Mouse (Mus musculus): ENCODE data around the gene Wfikkn1. TPM values are rescaled to one million over a fixed set of nuclear protein-coding genes. Genes with fewer than 3 reads are reported as not detected.
A peak's percentile ranks its signal among the peaks of the same experiment; 100 is the strongest.

Wfikkn1 gene
- polyA plus RNA-seq, 1 experiment from 2014 or later, result 0.69 TPM

DNA sequence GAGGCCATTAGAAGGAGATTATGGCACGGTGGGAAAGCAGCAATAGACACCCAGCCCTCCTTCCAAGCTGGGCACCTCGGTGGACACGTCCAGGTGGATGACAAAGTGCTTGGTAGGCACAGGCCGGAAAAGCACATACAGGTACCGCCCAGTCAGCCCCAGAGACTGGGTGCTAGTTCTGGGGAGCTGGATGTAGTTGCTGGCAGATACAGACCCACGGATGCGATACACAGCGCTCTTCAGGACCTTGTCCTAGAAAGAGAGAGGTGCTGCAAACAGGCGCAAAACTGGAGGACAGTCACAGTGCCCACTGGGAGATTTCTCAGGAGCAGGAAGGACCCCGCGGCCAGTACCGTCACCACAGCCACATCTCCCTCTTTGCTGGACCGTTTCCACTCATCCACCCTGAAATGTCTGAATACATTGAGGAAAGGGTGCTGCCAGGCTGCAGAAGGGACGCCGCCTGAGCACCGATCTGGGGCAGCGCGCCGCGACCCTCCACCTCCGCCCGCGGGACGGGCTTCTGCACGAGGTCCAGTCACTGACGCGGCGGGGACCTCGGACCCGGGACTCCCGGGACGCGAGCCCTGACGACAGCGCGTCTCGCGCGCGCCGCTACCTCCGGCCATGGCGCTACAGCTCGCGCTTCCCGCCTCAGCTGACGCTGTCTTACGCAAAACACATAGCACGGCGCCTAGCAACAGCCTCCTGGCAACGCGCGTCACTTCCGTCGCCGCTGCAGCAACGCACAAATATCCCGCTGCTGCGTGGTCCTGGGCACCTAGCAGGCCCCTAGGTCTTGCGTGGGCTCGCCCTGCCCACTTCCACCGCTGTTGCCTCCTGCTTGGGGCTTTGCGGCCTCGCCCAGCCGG, 19.6 kb downstream of the Wfikkn1 start, which contains the start of gene Wdr90:
Gene Wdr90 (minus strand): TSS at position 670 of the 872 bp plus-strand sequence.
- Histone ChIP-seq H3K4me1 (replicated peaks; ENCODE audit: control insufficient read depth, insufficient read depth, low read length) (peaks cover 9% of the 10 kb centered on the region), H3K36me3 (ENCODE audit: control insufficient read depth, insufficient read depth, low read length) (no peaks in the 10 kb centered on the region; the same call in 1 of the 2 replicates), H3K9ac (ENCODE audit: low read length) (peak within 1 kb of the TSS; percentile 75), H3K4me3 (ENCODE audit: low read depth, low read length) (peak within 1 kb of the TSS; percentile 63), H3K9me3 (ENCODE audit: control insufficient read depth, low read length) (no peaks in the 10 kb centered on the region), H3K4me2 (ENCODE audit: low read length) (peak within 1 kb of the TSS; percentile 75), H3K27ac (ENCODE audit: low read depth) (peak within 1 kb of the TSS; percentile 83), H3K27me3 (replicated peaks; ENCODE audit: control insufficient read depth, insufficient read depth, low read length) (no peaks in the 10 kb centered on the region)
- ATAC-seq (replicated peaks; ENCODE audit: low FRiP score, low TSS enrichment, low read depth), result peak; percentile 93
- 4% methylated on average over 64 of the region's 65 CpGs for WGBS
- DNase-seq (ENCODE audit: low spot score), result peak; percentile 86

DNA sequence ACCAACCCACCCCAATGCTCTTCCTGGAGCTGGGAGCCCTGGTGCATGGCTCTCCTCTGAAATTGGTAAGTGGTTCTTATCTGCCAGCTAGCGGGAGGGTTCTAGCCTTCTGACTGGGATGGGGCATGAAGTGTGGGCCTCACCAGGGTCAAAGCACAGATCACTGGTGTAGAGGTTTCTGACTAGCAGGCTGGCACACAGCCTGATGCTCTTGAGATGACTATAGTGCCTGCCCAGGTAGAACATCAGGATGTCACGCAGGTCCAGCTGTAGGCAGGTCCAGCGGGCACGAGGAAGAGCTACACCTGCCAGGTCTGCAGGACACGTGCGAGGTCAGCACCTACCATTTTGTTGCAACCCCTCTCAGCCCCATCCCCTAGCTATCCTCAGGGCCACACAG, 20.4 kb downstream of the Wfikkn1 start:
- 94% methylated on average over 6 of the region's 6 CpGs for WGBS
- H3K4me2 ChIP-seq (ENCODE audit: low read length), result peak overlapping the region; percentile 75
- peak overlapping the region; percentile 75; the same call in 1 of the 2 replicates for H3K9ac ChIP-seq (ENCODE audit: low read length)
- peaks cover 9% of the 10 kb centered on the region for H3K4me1 ChIP-seq (replicated peaks; ENCODE audit: control insufficient read depth, insufficient read depth, low read length)
- H3K36me3 ChIP-seq (ENCODE audit: control insufficient read depth, insufficient read depth, low read length), result peaks cover 6% of the 10 kb centered on the region; the same call in 1 of the 2 replicates
- H3K4me3 ChIP-seq (ENCODE audit: low read depth, low read length), result no peak overlapping the region
- no peak for ATAC-seq (replicated peaks; ENCODE audit: low FRiP score, low TSS enrichment, low read depth)
- DNase-seq (ENCODE audit: low spot score), result no peak
- no peaks in the 10 kb centered on the region for H3K27me3 ChIP-seq (replicated peaks; ENCODE audit: control insufficient read depth, insufficient read depth, low read length)
- H3K9me3 ChIP-seq (ENCODE audit: control insufficient read depth, low read length), result no peaks in the 10 kb centered on the region
- no peak overlapping the region for H3K27ac ChIP-seq (ENCODE audit: low read depth)

DNA sequence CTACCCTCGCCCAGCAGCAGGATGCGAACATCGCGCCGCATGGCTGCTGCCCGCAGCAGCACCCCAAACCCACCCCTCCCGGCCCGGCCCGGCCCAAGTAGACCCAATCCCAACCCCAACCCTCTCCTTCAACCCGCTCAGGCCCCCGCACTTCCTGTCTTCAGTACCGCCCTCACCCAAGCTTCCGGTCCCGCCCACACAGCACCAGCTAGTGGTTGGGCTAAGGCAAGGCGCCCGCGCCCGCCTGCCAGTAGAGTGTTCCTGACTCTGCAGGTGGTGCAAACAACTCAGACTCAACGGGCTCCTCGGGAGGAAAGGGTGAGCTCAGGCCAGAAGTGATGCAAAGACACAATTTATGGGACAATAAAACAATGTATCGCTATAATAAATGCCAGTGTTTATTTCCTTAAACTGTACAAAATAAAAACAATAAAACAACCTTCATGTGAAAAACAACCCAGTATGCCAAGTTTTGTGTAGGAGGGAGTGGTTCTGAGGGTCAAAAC, 36.2 kb downstream of the Wfikkn1 start, which contains the start of gene Rhot2:
Gene Rhot2 (minus strand): TSS at position 456 of the 506 bp plus-strand sequence.
- peak within 1 kb of the TSS; percentile 78 for H3K4me3 ChIP-seq (ENCODE audit: low read depth, low read length)
- H3K4me2 ChIP-seq (ENCODE audit: low read length), result peak within 1 kb of the TSS; percentile 87
- H3K4me1 ChIP-seq (replicated peaks; ENCODE audit: control insufficient read depth, insufficient read depth, low read length), result peaks cover 12% of the 10 kb centered on the region
- no peaks in the 10 kb centered on the region for H3K27me3 ChIP-seq (replicated peaks; ENCODE audit: control insufficient read depth, insufficient read depth, low read length)
- H3K36me3 ChIP-seq (ENCODE audit: control insufficient read depth, insufficient read depth, low read length), result peaks cover 63% of the 10 kb centered on the region
- peak within 1 kb of the TSS; percentile 70 for H3K27ac ChIP-seq (ENCODE audit: low read depth)
- ATAC-seq (replicated peaks; ENCODE audit: low FRiP score, low TSS enrichment, low read depth), result peak; percentile 95
- DNase-seq (ENCODE audit: low spot score), result peak; percentile 96
- H3K9me3 ChIP-seq (ENCODE audit: control insufficient read depth, low read length), result no peaks in the 10 kb centered on the region
- 1% methylated on average over 21 of the region's 21 CpGs for WGBS
- peak within 1 kb of the TSS; percentile 81 for H3K9ac ChIP-seq (ENCODE audit: low read length)

DNA sequence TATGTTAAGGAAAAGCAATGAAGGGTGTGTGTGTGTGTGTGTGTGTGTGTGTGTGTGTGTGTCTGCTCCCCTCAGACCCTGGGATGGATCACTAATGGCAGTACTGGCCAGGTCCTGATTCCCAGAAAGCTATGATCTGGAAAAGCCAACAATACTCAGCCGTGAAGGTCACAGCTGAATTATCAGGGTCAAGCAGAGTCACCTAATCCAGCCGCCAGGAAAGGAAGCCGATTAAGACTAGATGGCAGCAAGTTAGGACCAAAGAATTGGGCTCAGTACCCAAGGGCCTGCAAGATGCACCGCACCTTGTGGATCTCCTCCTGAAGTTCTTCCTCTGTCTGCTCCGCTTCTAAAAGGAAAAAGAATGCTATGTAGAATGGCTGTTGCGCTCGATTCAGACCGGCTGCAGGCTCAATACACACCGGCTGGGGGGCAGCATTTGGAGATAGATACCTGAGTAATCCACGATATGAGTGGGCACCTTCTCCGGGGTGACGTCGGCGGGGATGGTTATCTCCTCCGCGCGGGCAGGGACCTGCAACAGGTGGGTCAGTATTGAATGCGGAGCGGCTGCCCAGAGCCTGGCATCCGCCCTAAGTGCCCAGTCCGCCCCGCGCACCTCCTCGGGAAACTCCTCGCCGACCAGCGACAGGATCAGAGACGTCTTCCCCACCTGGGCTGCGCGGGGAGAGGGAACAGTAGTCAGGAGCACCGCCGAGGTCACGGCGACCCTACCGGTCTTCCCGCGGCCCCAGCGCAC, 36.8 kb downstream of the Wfikkn1 start:
- no peak; the same call in 1 of the 2 replicates for ATAC-seq (replicated peaks; ENCODE audit: low FRiP score, low TSS enrichment, low read depth)

DNA sequence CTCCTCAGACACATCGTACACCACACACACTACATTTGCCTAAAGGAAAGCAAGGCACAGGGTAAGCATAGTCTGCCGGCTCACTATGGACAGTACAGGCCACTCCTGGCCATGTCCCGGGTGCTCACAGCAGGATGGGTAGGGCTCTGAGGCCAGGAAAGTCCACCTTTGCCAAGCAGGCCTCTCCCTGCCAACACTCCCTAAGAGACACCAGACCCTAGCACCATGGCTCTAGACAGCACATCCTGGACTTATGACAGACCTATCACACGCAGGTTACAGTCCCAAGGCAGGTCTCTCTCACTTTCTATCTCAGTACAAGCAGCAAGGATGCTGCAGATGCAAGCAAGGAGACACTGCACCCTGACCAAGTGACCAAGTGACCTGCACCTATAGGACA, 37.5 kb downstream of the Wfikkn1 start:
- Histone ChIP-seq H3K4me3 (ENCODE audit: low read depth, low read length) (peak overlapping the region; percentile 78), H3K9ac (ENCODE audit: low read length) (peak overlapping the region; percentile 81), H3K4me2 (ENCODE audit: low read length) (peak overlapping the region; percentile 87), H3K27me3 (replicated peaks; ENCODE audit: control insufficient read depth, insufficient read depth, low read length) (no peaks in the 10 kb centered on the region), H3K36me3 (ENCODE audit: control insufficient read depth, insufficient read depth, low read length) (peaks cover 66% of the 10 kb centered on the region), H3K9me3 (ENCODE audit: control insufficient read depth, low read length) (no peaks in the 10 kb centered on the region), H3K4me1 (replicated peaks; ENCODE audit: control insufficient read depth, insufficient read depth, low read length) (peaks cover 12% of the 10 kb centered on the region), H3K27ac (ENCODE audit: low read depth) (no peak overlapping the region)
- WGBS, result 90% methylated on average over 4 of the region's 4 CpGs
- DNase-seq (ENCODE audit: low spot score) (no peak), ATAC-seq (replicated peaks; ENCODE audit: low FRiP score, low TSS enrichment, low read depth) (no peak)

More for the DNA sequence above, 36.8 kb downstream of the Wfikkn1 start:
- no peaks in the 10 kb centered on the region for H3K27me3 ChIP-seq (replicated peaks; ENCODE audit: control insufficient read depth, insufficient read depth, low read length)
- peaks cover 12% of the 10 kb centered on the region for H3K4me1 ChIP-seq (replicated peaks; ENCODE audit: control insufficient read depth, insufficient read depth, low read length)
- peaks cover 67% of the 10 kb centered on the region for H3K36me3 ChIP-seq (ENCODE audit: control insufficient read depth, insufficient read depth, low read length)
- peak overlapping the region; percentile 78 for H3K4me3 ChIP-seq (ENCODE audit: low read depth, low read length)
- H3K9me3 ChIP-seq (ENCODE audit: control insufficient read depth, low read length), result no peaks in the 10 kb centered on the region
- H3K27ac ChIP-seq (ENCODE audit: low read depth), result peak overlapping the region; percentile 70
- peak overlapping the region; percentile 81 for H3K9ac ChIP-seq (ENCODE audit: low read length)
- no peak for DNase-seq (ENCODE audit: low spot score)
- peak overlapping the region; percentile 87 for H3K4me2 ChIP-seq (ENCODE audit: low read length)
- 3% methylated on average over 37 of the region's 38 CpGs for WGBS

DNA sequence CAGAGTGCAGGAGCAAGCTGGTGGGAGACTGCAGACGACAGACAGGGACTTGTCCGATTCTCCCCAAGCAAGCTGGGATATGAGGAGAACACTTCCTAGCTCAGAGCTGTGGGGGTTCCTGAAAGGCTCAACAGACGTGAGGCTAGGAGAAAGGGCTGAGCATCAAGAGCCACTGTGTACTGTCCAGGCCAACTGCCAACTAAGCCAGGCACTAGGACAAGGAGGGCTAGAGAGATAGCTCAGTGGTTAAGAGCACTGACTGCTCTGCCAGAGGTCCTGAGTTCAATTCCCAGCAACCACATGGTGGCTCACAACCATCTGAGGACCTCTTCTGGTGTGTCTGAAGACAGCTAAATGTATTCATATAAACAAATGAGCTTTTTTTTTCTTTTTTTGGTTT, 38.1 kb downstream of the Wfikkn1 start:
- peaks cover 65% of the 10 kb centered on the region for H3K36me3 ChIP-seq (ENCODE audit: control insufficient read depth, insufficient read depth, low read length)

DNA sequence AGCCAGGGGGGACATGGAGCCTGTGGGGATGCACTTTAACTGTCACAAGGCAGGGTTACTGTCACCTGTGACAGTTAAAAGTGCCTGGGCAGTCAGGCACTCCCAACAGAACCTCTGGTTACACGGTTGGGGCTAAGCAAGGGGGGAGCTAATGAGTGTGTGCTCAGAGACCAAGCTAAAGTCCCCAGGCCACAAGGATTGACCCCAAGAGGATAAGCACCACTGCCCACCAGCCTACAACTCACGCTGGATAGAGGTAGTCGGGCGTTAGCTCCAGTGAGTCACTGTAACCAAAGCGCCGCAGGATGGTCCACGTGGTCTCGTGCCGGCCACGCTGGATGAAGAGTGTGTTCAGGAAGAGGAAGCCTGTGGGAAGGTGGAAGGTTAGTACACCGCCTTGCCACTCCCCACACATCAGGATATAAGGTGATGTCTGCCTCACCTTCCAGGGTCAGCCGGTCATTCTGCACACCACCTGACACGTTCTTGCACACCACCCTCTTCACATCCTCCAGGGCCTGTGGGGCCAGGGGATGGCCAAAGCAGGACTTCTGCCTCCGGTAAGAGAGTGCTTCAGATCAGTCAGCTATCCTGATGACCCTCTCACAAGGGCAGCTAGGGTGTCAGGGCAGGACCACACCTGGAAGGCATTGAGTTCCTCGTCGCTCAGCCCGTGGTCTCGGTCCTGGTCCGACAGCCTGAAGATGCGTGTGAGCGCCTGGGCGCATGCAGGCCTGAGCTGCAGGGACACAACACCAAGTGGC, 39.4 kb downstream of the Wfikkn1 start, which contains the start of gene Gm20683:
Gene Gm20683 (minus strand): TSS at position 647 of the 764 bp plus-strand sequence.
- Histone ChIP-seq H3K9ac (ENCODE audit: low read length) (no peak within 1 kb of the TSS), H3K4me1 (replicated peaks; ENCODE audit: control insufficient read depth, insufficient read depth, low read length) (peaks cover 19% of the 10 kb centered on the region), H3K4me2 (ENCODE audit: low read length) (no peak within 1 kb of the TSS), H3K27me3 (replicated peaks; ENCODE audit: control insufficient read depth, insufficient read depth, low read length) (no peaks in the 10 kb centered on the region), H3K4me3 (ENCODE audit: low read depth, low read length) (no peak within 1 kb of the TSS), H3K36me3 (ENCODE audit: control insufficient read depth, insufficient read depth, low read length) (peaks cover 58% of the 10 kb centered on the region), H3K9me3 (ENCODE audit: control insufficient read depth, low read length) (no peaks in the 10 kb centered on the region), H3K27ac (ENCODE audit: low read depth) (no peak within 1 kb of the TSS)
- ATAC-seq (replicated peaks; ENCODE audit: low FRiP score, low TSS enrichment, low read depth), result no peak
- DNase-seq (ENCODE audit: low spot score), result no peak
- 96% methylated on average over 22 of the region's 22 CpGs for whole genome bisulfite sequencing

More for the DNA sequence above, 38.1 kb downstream of the Wfikkn1 start:
- no peaks in the 10 kb centered on the region for H3K27me3 ChIP-seq (replicated peaks; ENCODE audit: control insufficient read depth, insufficient read depth, low read length)
- no peak overlapping the region for H3K4me2 ChIP-seq (ENCODE audit: low read length)
- H3K4me1 ChIP-seq (replicated peaks; ENCODE audit: control insufficient read depth, insufficient read depth, low read length), result peaks cover 12% of the 10 kb centered on the region
- no peak for DNase-seq (ENCODE audit: low spot score)
- no peak overlapping the region for H3K27ac ChIP-seq (ENCODE audit: low read depth)
- ATAC-seq (replicated peaks; ENCODE audit: low FRiP score, low TSS enrichment, low read depth), result no peak
- no peak overlapping the region for H3K9ac ChIP-seq (ENCODE audit: low read length)
- WGBS, result 79% methylated on average over 3 of the region's 3 CpGs
- H3K9me3 ChIP-seq (ENCODE audit: control insufficient read depth, low read length), result no peaks in the 10 kb centered on the region
- H3K4me3 ChIP-seq (ENCODE audit: low read depth, low read length), result no peak overlapping the region

DNA sequence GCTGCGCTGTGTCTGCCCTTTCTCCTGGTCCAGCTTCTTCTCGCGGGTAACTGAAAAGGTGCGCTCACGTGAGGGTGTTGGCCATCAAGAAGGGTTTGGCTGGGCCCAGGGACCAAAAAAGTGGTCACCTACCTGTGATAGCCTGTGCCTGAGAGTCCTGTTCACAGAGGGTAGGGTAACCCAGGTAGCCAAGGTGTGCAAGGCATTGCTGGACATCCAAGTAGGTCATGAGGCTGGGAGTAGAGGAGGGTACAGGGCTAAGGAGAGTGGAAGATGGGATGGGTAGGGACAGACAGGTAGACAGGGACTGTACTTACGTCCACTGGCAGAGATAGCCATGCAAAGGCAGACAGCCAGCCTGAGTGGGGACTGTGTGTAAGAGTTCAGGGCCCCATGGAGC, 40.1 kb downstream of the Wfikkn1 start:
- WGBS, result 94% methylated on average over 6 of the region's 6 CpGs
- Histone ChIP-seq H3K9ac (ENCODE audit: low read length) (no peak overlapping the region), H3K4me1 (replicated peaks; ENCODE audit: control insufficient read depth, insufficient read depth, low read length) (peaks cover 23% of the 10 kb centered on the region), H3K36me3 (ENCODE audit: control insufficient read depth, insufficient read depth, low read length) (peaks cover 52% of the 10 kb centered on the region), H3K4me2 (ENCODE audit: low read length) (no peak overlapping the region), H3K27ac (ENCODE audit: low read depth) (no peak overlapping the region), H3K4me3 (ENCODE audit: low read depth, low read length) (no peak overlapping the region), H3K27me3 (replicated peaks; ENCODE audit: control insufficient read depth, insufficient read depth, low read length) (no peaks in the 10 kb centered on the region), H3K9me3 (ENCODE audit: control insufficient read depth, low read length) (no peaks in the 10 kb centered on the region)
- no peak for DNase-seq (ENCODE audit: low spot score)
- ATAC-seq (replicated peaks; ENCODE audit: low FRiP score, low TSS enrichment, low read depth), result no peak
